8 mouse cellular contexts compared by ENCODE assay signal in the genomic region with DNA sequence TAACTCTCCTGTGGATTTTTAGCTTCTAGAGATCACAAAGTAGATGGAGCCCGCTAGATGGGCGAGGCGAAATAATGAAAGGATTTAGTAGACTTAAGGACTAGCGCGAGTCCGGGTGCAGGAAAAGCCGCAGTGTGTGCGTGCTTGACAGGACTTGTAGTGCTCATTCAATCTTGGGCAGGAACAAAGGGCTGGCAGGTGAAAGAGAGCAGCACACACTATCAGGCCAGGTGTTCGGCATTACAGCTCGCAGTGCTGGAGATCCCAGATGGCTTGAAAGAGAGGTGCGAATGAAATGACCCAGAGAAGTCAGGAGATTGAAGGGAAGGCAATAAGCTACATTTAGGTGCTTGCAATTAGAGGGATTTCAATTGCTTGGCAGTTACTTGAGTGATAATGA. TPM values are rescaled to one million over a fixed set of nuclear protein-coding genes. Genes with fewer than 3 reads are reported as not detected.
DNase-seq lines count a peak whose midpoint lies in the region; ATAC-seq and TF ChIP-seq lines count a peak whose summit lies in the region.

No protein-coding gene starts in this region.

- peak overlapping the region; percentile 19; the same call in 1 of the 2 replicates for H3K4me2 ChIP-seq in embryonic facial prominence, embryonic 14.5 days (ENCODE audit: low read depth, low read length)
- H3K4me2 ChIP-seq in hindbrain, embryonic 11.5 days (replicated peaks; ENCODE audit: low read depth, low read length), result peak overlapping the region; percentile 22; the same call in 1 of the 2 replicates
- peak overlapping the region; percentile 50 for H3K4me2 ChIP-seq in midbrain, embryonic 13.5 days (replicated peaks)

- no peak for TF ChIP-seq POLR2A in thymus, adult 2 months (IDR thresholded peaks at IDR 0.05; ENCODE audit: control insufficient read depth, extremely low read depth, insufficient read depth, low read length, poor library complexity)

- no peak overlapping the region for H3K27ac ChIP-seq in layer of hippocampus, adult 2 months
- H3K27ac ChIP-seq in embryonic facial prominence, embryonic 14.5 days (replicated peaks; ENCODE audit: low read depth, low read length), result no peak overlapping the region
- no peak overlapping the region for H3K27ac ChIP-seq in hindbrain, embryonic 11.5 days (ENCODE audit: low read depth, low read length)
- peak overlapping the region; percentile 31; the same call in 1 of the 2 replicates for H3K27ac ChIP-seq in midbrain, embryonic 13.5 days
- no peak overlapping the region for H3K27ac ChIP-seq in thymus, adult 2 months (ENCODE audit: control insufficient read depth, insufficient read depth, low read length)

- no peak for TF ChIP-seq CTCF in layer of hippocampus, adult 2 months (conservative IDR thresholded peaks at IDR 0.05)
- no peak for TF ChIP-seq CTCF in thymus, adult 2 months (IDR thresholded peaks at IDR 0.05; ENCODE audit: borderline replicate concordance, control insufficient read depth, extremely low read depth, insufficient read depth, low read length, poor library complexity)

- H3K4me1 ChIP-seq in embryonic facial prominence, embryonic 14.5 days (ENCODE audit: control insufficient read depth, insufficient read depth, low read length), result no peaks in the 10 kb centered on the region
- no peaks in the 10 kb centered on the region for H3K4me1 ChIP-seq in hindbrain, embryonic 11.5 days (replicated peaks; ENCODE audit: control insufficient read depth, insufficient read depth, low read length)
- H3K4me1 ChIP-seq in midbrain, embryonic 13.5 days (replicated peaks), result peaks cover 10% of the 10 kb centered on the region; the same call in 1 of the 2 replicates
- no peaks in the 10 kb centered on the region; the same call in 1 of the 2 replicates for H3K4me1 ChIP-seq in thymus, adult 2 months (replicated peaks; ENCODE audit: control insufficient read depth, insufficient read depth, low read length)

- 55% methylated on average over 11 of the region's 11 CpGs for WGBS in embryonic facial prominence, embryonic 14.5 days
- WGBS in hindbrain, embryonic 11.5 days, result 51% methylated on average over 11 of the region's 11 CpGs
- 25% methylated on average over 11 of the region's 11 CpGs for WGBS in midbrain, embryonic 13.5 days
- WGBS in thymus, adult 2 months, result 53% methylated on average over 11 of the region's 11 CpGs

- peak overlapping the region; percentile 50 for H3K4me3 ChIP-seq in layer of hippocampus, adult 2 months
- peak overlapping the region; percentile 8; the same call in 1 of the 2 replicates for H3K4me3 ChIP-seq in embryonic facial prominence, embryonic 14.5 days (ENCODE audit: low read depth, low read length)
- no peak overlapping the region for H3K4me3 ChIP-seq in hindbrain, embryonic 11.5 days (ENCODE audit: low read depth, low read length)
- peak overlapping the region; percentile 28 for H3K4me3 ChIP-seq in midbrain, embryonic 13.5 days (replicated peaks)
- H3K4me3 ChIP-seq in thymus, adult 2 months (ENCODE audit: control insufficient read depth, insufficient read depth, low read length), result no peak overlapping the region

- no peak for DNase-seq in layer of hippocampus, adult 2 months (ENCODE audit: low spot score in 2 of 2)
- no peak for DNase-seq in layer of hippocampus, adult 11-12 months (ENCODE audit: low spot score)
- DNase-seq in embryonic facial prominence, embryonic 14.5 days (ENCODE audit: low spot score), result peak; percentile 73
- DNase-seq in hindbrain, embryonic 11.5 days (ENCODE audit: low spot score), result peak; percentile 41
- no peak for DNase-seq in thymus, adult 2 months
- DNase-seq in spleen, postnatal 14 days (ENCODE audit: low spot score in 2 of 2), result no peak
- no peak for DNase-seq in thymus, postnatal 0 days (ENCODE audit: low spot score)

- peak; percentile 95; the same call in 1 of the 2 replicates for ATAC-seq in embryonic facial prominence, embryonic 14.5 days (ENCODE audit: low read depth)
- peak; percentile 55 for ATAC-seq in hindbrain, embryonic 11.5 days (ENCODE audit: low FRiP score)
- ATAC-seq in midbrain, embryonic 13.5 days, result peak; percentile 84

- no peaks in the 10 kb centered on the region for H3K36me3 ChIP-seq in embryonic facial prominence, embryonic 14.5 days (ENCODE audit: control insufficient read depth, insufficient read depth, low read length)
- no peaks in the 10 kb centered on the region for H3K36me3 ChIP-seq in hindbrain, embryonic 11.5 days (ENCODE audit: control insufficient read depth, insufficient read depth, low read length)
- H3K36me3 ChIP-seq in midbrain, embryonic 13.5 days, result no peaks in the 10 kb centered on the region
- no peaks in the 10 kb centered on the region for H3K36me3 ChIP-seq in thymus, adult 2 months (ENCODE audit: control insufficient read depth, insufficient read depth, low read length)

- no peaks in the 10 kb centered on the region for H3K27me3 ChIP-seq in embryonic facial prominence, embryonic 14.5 days (replicated peaks; ENCODE audit: control insufficient read depth, insufficient read depth, low read length)
- no peaks in the 10 kb centered on the region for H3K27me3 ChIP-seq in hindbrain, embryonic 11.5 days (ENCODE audit: control insufficient read depth, insufficient read depth, low read length)
- H3K27me3 ChIP-seq in midbrain, embryonic 13.5 days, result no peaks in the 10 kb centered on the region
- H3K27me3 ChIP-seq in thymus, adult 2 months (ENCODE audit: control insufficient read depth, insufficient read depth, low read length), result no peaks in the 10 kb centered on the region

- H3K9me3 ChIP-seq in embryonic facial prominence, embryonic 14.5 days (ENCODE audit: control insufficient read depth, low read length), result no peaks in the 10 kb centered on the region
- H3K9me3 ChIP-seq in hindbrain, embryonic 11.5 days (ENCODE audit: control insufficient read depth, low read length), result no peaks in the 10 kb centered on the region
- no peaks in the 10 kb centered on the region for H3K9me3 ChIP-seq in midbrain, embryonic 13.5 days

- H3K9ac ChIP-seq in embryonic facial prominence, embryonic 14.5 days (ENCODE audit: low read depth, low read length), result no peak overlapping the region
- H3K9ac ChIP-seq in hindbrain, embryonic 11.5 days (ENCODE audit: low read depth, low read length), result no peak overlapping the region; the same call in 1 of the 2 replicates
- H3K9ac ChIP-seq in midbrain, embryonic 13.5 days (replicated peaks), result 0 out of 2 replicates have a peak overlapping the region, but pooled peaks have one; percentile 32

RNA-seq across cellular contexts. Expression of a gene that starts 46.2 kb away (rescaled TPM):
- total RNA-seq in layer of hippocampus, adult 2 months (2021), result 10 to 100 TPM; 12.4 to 14.7 TPM
- polyA plus RNA-seq in embryonic facial prominence, embryonic 14.5 days (2014; fragmentation: Nextera tagmentation; extraction: Ambion mirVana), result 5.4 and 6.1 TPM in 2 replicates
- polyA plus RNA-seq in hindbrain, embryonic 11.5 days (2014; fragmentation: Nextera tagmentation; extraction: Ambion mirVana), result 26.5 and 32.7 TPM in 2 replicates
- 43.4 and 44.2 TPM in 2 replicates for polyA plus RNA-seq in midbrain, embryonic 13.5 days (2015; fragmentation: Nextera tagmentation; extraction: Ambion mirVana)
- polyA plus RNA-seq in thymus, adult 2 months (2012; rRNA removed), result 0.11 and 0.38 TPM in 2 replicates
- polyA plus RNA-seq in thymus, postnatal 0 days (2015; fragmentation: Nextera tagmentation; extraction: Ambion mirVana), result 0.61 and 0.63 TPM in 2 replicates

Comparison
In these comparisons a context has a peak if more than half of its experiments do, and no peak if none do; other contexts are left out.
1. DNase-seq: peak in embryonic facial prominence, embryonic 14.5 days (single experiment) and hindbrain, embryonic 11.5 days (single experiment); none in layer of hippocampus, adult 2 months (0 of 2), layer of hippocampus, adult 11-12 months (single experiment), thymus, adult 2 months (single experiment), spleen, postnatal 14 days (0 of 2) and thymus, postnatal 0 days (single experiment).
2. H3K4me3 ChIP-seq: peak in layer of hippocampus, adult 2 months (single experiment), embryonic facial prominence, embryonic 14.5 days (single experiment) and midbrain, embryonic 13.5 days (single experiment); none in hindbrain, embryonic 11.5 days (single experiment) and thymus, adult 2 months (single experiment).
3. Peak in every context shown above with its lines, with median percentiles within 50 percentile points of each other: ATAC-seq and H3K4me2 ChIP-seq.